In the genomic region with DNA sequence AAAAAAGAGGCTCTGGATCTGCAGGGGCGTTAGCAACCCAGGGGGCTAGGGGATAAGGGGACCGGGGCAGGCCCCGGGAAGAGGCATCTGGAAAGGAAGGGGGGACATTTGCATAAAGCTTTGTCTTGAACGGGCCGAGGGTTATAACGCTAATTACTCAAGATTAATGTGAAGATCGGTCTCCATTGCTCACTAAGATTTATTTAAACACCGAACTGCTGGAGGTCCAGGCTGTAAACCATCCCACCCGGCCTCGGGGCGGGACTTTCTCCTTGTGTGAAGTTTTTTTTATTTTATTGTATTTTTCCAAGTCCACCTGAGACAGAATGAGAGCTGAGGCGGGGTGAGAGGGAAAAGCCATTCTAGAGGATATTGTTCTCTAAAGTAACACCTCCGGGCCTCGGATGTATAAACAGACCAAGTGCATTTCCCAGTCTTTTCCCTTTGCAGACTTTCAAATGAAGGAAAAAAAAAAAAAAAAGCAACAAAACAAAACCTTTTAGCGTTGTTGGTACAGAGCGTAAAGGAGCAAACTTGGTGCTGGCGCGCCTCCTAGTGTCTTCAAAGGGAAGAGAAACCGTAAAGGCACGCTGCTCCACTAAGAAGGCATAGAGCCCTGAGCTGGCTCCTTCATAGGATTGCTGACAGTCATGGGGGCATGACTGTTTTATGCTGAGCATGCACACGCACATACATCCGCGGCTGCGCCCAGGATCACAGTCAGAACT, we compare ENCODE assay signal across 7 mouse cellular contexts.
DNase-seq lines count a peak whose midpoint lies in the region; ATAC-seq and TF ChIP-seq lines count a peak whose summit lies in the region.

No protein-coding gene starts in this region.

- no peak overlapping the region for H3K9ac ChIP-seq in hindbrain, embryonic 16.5 days (ENCODE audit: low read depth, low read length)

- H3K27me3 ChIP-seq in Patski = peaks cover 73% of the 10 kb centered on the region
- peaks cover 37% of the 10 kb centered on the region for H3K27me3 ChIP-seq in hindbrain, embryonic 16.5 days (replicated peaks; ENCODE audit: control insufficient read depth, insufficient read depth, low read length)

- H3K9me3 ChIP-seq in hindbrain, embryonic 16.5 days (ENCODE audit: control insufficient read depth, low read length) = no peaks in the 10 kb centered on the region

- CTCF ChIA-PET in Patski (lab: Charles Lee) = interaction anchor here (0.7 to 1.5 kb wide), 5 partner anchors 11 to 1480 kb away, joined by 3 to 5 read pairs (median 3); no protein-coding TSS in a partner anchor

- in situ Hi-C loops in Patski (cut with MboI; ENCODE audit: low pct_unique_long_range_greater_than_20kb) = loop anchor here (10.0 to 25.0 kb wide), 3 partner anchors 1250 to 1727 kb away; partner anchors contain the start of genes Gm49395 and Itga1

- peaks cover 10% of the 10 kb centered on the region for H3K4me1 ChIP-seq in hindbrain, embryonic 16.5 days (ENCODE audit: control insufficient read depth, insufficient read depth, low read depth, low read length)

- no peaks in the 10 kb centered on the region for H3K36me3 ChIP-seq in hindbrain, embryonic 16.5 days (ENCODE audit: control insufficient read depth, insufficient read depth, low read length)

- H3K4me3 ChIP-seq in hindbrain, embryonic 16.5 days (ENCODE audit: low read length) = peak overlapping the region; percentile 30

- TF ChIP-seq CTCF in Patski (IDR thresholded peaks at IDR 0.05) = peak; percentile 91

- DNase-seq in Patski (ENCODE audit: low read depth, low spot score) = peak; percentile 7
- DNase-seq in c-Kit-positive CD71-positive TER-119-negative erythroid progenitor cells, embryonic 14.5 days (ENCODE audit: low read depth) = peak; percentile 10
- DNase-seq in forelimb bud, embryonic 11.5 days (ENCODE audit: low read depth, low spot score) = peak; percentile 88
- DNase-seq in left cerebral cortex, adult 18-20 months (ENCODE audit: low spot score in 2 of 2) = peak; percentile 71 to 74
- peak; percentile 67 for DNase-seq in lung, postnatal 36 days
- DNase-seq in right cerebral cortex, postnatal 14 days = peak; percentile 82

- H3K27ac ChIP-seq in hindbrain, embryonic 16.5 days (ENCODE audit: low read depth, low read length) = no peak overlapping the region

- POLR2A ChIA-PET in Patski (lab: Charles Lee) = interaction anchor here (0.7 kb wide), 1 partner anchor 1455 kb away, joined by 4 read pairs; no protein-coding TSS in a partner anchor

- H3K4me2 ChIP-seq in hindbrain, embryonic 16.5 days (ENCODE audit: low read length) = peak overlapping the region; percentile 60

- WGBS in hindbrain, embryonic 16.5 days = under 1% methylated on average over 24 of the region's 24 CpGs

- ATAC-seq in Patski = peak; percentile 91
- ATAC-seq in hindbrain, embryonic 16.5 days = peak; percentile 93

Comparison
In these comparisons a context has a peak if more than half of its experiments do, and no peak if none do; other contexts are left out.
1. DNase-seq: peak in every context shown above with its lines; median percentile 88 in forelimb bud, embryonic 11.5 days; 82 in right cerebral cortex, postnatal 14 days; 72 in left cerebral cortex, adult 18-20 months; 67 in lung, postnatal 36 days; 10 in c-Kit-positive CD71-positive TER-119-negative erythroid progenitor cells, embryonic 14.5 days; 7 in Patski.